Mouse (Mus musculus): ENCODE measurements around the gene H2-Q6.
"Not testable (repeated sequence)": the region's sequence is repeated elsewhere in the genome, so short reads cannot be mapped to it uniquely, and the experiment has no call there.

The H2-Q6 gene

GRCm38 (mm10) chr17:35435577-35435976 lies 10.9 kb downstream of the H2-Q6 start:
- not testable (repeated sequence) for DNase-seq

GRCm38 (mm10) chr17:35437386-35437936 lies 12.8 kb downstream of the H2-Q6 start:
- DNase-seq, result not testable (repeated sequence)

GRCm38 (mm10) chr17:35438395-35438794 lies 13.7 kb downstream of the H2-Q6 start:
- not testable (repeated sequence) for DNase-seq

GRCm38 (mm10) chr17:35438885-35439284 lies 14.2 kb downstream of the H2-Q6 start, which contains the start of gene H2-Q7:
Gene H2-Q7 (plus strand): TSS chr17:35439155.
- peak; percentile 78 to 87 for DNase-seq

- DNase-seq, result not testable (repeated sequence)
Measured at GRCm38 (mm10) chr17:35439295-35439747, 14.7 kb downstream of the H2-Q6 start.

- not testable (repeated sequence) for DNase-seq
Measured at GRCm38 (mm10) chr17:35439925-35440645, 15.4 kb downstream of the H2-Q6 start.

GRCm38 (mm10) chr17:35442376-35442775 lies 17.7 kb downstream of the H2-Q6 start:
- DNase-seq, result not testable (repeated sequence)

- DNase-seq, result not testable (repeated sequence)
Measured at GRCm38 (mm10) chr17:35444510-35444909, 19.9 kb downstream of the H2-Q6 start.

GRCm38 (mm10) chr17:35458247-35458646 lies 33.6 kb downstream of the H2-Q6 start:
- DNase-seq, result not testable (repeated sequence)

- DNase-seq, result not testable (repeated sequence)
Measured at GRCm38 (mm10) chr17:35460513-35461341, 36.1 kb downstream of the H2-Q6 start.

GRCm38 (mm10) chr17:35465651-35466050 lies 41.0 kb downstream of the H2-Q6 start:
- not testable (repeated sequence) for DNase-seq

GRCm38 (mm10) chr17:35468936-35469335 lies 44.3 kb downstream of the H2-Q6 start:
- not testable (repeated sequence) for DNase-seq

- peak; percentile 30 to 42 for DNase-seq
Measured at GRCm38 (mm10) chr17:35469842-35470751, 45.4 kb downstream of the H2-Q6 start, which contains the start of gene H2-Q10. Gene H2-Q10 (plus strand): TSS chr17:35470089.

Measured in kidney, adult 8-10 months (tissue).